Mouse (Mus musculus) c-Kit-positive CD71-negative TER-119-negative erythroid progenitor cells, embryonic 14.5 days (primary cell): ENCODE data around the gene Lhx5.

Experiments
- DNase-seq: peaks from one replicate; pipeline ENCODE4 v3.0.0-alpha.2; 2013; ENCODE audit warnings: low read depth

Gene Lhx5

GRCm38 (mm10) chr5:120431649-120432485 is at the start of gene Lhx5:
Gene Lhx5 (plus strand): TSS chr5:120431699.
- DNase-seq, result no peak

DNA sequence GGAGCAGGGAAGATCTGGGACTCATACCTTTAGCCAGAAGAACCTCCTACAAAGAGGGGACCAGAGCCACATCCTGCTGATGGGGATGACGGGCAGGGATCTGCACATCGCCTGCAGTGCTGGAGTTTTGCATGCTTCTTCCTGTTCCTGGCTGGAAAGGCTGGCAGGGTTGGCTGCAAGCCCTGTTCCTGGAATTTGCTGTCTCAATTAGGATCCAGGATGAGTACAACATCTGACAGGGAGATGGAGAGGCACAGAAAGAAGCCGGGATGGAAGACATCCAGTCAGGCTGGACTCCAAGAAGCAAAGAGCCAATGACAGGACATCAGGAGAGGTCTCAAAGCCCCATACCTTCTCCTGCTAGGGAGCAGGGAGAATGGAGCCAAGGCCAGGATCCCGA is 45.1 kb upstream of the Lhx5 start:
- DNase-seq, result no peak

- no peak for DNase-seq
Measured at GRCm38 (mm10) chr5:120388765-120389164, 42.7 kb upstream of the Lhx5 start.

- no peak for DNase-seq
Measured at GRCm38 (mm10) chr5:120389973-120390372, 41.5 kb upstream of the Lhx5 start.

GRCm38 (mm10) chr5:120393871-120394667 is 37.4 kb upstream of the Lhx5 start:
- DNase-seq, result no peak

GRCm38 (mm10) chr5:120397988-120398387 is 33.5 kb upstream of the Lhx5 start:
- no peak for DNase-seq

GRCm38 (mm10) chr5:120404831-120405591 is 26.5 kb upstream of the Lhx5 start:
- DNase-seq, result no peak

- DNase-seq, result no peak
Measured at GRCm38 (mm10) chr5:120408933-120409332, 22.6 kb upstream of the Lhx5 start.

DNA sequence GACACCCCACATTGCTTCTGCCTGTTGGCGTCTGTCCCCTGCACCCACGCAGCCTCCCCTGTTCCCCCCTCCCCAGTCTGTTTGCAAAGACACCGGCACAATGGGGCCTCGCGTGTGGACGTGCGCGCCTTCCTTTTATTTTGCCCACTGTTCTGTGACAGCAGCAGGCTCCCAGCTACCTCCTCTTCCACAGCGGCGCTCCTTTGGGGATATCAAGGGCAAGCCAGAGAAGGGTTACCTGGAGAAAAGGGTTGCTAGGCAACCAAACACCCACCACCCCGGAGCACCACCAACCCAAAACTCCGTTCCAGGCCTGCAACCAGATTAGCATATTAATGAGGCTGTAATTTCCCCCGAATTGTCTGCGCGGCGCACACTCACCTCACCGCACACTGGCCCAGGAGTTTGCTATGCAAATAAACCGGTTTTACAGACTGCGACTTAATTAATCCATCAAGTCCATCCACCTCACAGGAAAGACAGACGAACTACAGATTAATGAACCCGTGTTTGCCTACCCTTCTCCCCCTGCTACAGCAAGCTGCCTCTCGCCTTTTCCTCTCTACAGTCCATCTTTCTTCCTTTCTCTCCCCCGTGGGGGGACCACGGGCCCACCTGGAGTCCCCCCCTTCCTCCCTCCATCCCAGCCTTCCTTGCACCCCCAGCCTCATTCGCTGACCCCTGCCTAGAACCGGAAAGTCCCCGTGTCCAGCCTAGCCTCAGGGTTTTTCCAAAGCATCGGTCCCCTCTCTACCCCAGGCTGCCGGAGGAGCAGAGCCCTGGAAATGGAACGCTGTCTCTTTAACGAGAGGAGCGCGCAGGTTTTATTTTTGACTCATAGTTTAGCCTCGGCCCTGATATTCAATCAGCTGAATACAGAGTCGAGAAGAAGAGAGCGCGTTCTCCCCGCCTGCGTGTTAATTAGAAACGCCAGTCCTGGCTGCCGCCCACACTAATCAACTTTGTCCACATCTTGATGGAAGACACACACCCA is 21.8 kb upstream of the Lhx5 start:
- DNase-seq, result no peak

DNA sequence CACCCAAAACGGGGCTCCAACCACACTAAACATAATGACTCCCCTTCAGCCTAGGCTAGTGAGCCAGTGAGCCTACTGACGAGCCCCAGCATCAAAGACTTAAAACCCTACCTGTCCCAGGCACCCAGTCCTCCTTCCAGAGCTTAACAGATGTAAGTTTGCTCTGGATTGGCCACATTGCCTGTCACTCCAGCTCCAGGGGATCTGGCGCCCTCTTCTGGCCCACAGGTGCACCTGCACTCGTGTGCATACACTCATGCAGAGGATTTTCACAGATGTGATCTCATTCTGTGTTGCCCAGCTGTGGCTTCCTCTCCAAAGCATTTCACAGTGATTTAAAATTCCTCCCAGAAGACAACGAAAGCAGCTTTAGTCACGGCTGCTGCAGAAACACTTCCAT is 18.1 kb upstream of the Lhx5 start:
- DNase-seq, result no peak

GRCm38 (mm10) chr5:120420106-120420505 is 11.4 kb upstream of the Lhx5 start:
- no peak for DNase-seq

DNA sequence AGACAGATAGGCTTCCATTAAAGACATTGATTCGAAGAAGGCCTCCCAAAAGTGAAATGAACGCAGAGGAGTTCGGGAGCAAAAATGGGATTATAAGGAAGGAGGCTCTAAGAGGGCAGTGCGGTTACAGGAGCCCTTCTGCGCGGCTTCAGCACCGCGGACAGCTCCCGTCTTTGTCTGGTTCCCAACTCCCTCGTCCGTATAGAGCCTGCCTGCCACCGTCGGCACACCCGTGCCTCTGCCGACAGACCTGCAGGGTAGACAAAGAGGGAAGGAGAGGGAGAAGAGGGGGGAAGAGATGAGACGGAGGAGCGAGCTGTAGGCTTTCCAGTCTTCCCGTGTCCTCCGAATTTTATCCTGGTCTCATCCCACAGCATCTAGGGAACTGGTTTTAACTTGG is 7.5 kb upstream of the Lhx5 start:
- DNase-seq, result peak; percentile 65

DNA sequence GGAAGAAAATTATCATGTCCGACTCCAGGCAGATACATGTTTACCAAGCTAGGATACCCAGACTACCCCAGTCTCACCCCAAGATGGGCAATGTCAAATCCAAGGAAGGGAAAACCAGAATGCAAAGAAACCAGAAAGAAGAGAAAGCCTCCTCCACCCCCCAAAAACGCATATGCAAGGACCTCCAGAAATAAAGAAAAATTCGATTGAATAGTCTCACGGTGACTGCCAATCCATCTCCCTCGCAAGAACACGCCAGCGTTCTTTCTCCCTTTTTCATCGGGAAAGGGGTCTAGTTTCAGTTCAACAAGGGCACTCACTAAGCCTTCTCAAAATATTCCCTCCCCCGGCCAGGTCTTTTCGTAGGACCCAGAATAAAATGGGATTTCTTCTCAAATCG is 6.8 kb upstream of the Lhx5 start:
- no peak for DNase-seq

- DNase-seq, result no peak
Measured at GRCm38 (mm10) chr5:120425711-120426110, 5.8 kb upstream of the Lhx5 start.

- DNase-seq, result no peak
Measured at GRCm38 (mm10) chr5:120426572-120426971, 4.9 kb upstream of the Lhx5 start.

DNA sequence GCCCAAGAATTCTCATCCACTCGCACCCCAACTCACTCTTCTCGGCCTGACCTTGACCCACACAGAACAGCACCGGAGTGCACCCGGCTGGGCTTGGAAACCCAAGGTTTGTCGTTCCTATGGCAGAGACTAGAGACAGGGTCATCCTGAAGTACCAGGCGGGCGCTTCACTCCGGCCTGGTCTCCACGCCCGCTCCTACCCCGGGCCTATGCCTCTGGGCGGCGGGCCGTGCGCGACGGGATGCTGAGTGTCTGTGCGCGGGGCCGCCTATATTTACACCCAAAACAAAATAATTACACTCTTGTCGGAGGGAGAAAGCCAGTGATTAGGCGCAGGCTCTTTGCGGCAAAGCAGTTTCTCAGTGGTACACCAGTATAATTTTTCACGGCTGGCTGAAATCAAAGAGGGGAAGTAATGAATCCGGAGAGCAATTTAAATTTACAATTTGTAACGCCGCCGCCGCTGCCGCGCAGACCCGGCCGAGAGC is 4.0 kb upstream of the Lhx5 start:
- DNase-seq, result no peak

DNA sequence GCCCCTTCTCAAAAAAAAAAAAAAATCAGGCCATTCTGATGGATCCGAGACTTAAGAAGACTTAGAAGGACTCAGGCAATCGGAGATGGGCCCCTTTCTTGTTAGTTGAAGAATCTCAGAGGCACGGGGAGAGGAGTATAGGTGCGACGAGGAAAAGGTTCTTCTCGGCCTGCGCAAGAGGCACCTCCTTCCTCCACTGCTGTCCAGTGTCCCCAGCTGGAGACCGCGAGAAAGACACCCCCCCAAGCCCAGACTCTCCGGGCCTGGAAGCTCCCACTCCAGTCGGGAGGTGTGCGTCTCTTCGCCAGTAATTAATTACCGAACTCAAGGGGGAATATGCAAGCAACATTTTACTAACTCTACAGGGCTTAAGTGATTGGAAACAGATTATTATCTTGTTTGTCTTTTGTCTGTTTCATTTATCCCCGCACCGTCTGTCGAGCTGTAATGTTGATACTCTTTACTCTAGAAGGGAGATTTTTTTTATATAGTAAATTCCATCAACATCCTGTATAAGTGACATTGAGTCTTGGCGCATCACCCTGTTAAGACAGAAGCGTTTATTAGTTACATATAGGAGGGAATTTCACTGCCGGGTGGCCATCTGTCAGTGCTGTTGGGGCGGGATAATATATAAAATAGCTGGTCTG is 3.2 kb upstream of the Lhx5 start:
- DNase-seq, result no peak

DNA sequence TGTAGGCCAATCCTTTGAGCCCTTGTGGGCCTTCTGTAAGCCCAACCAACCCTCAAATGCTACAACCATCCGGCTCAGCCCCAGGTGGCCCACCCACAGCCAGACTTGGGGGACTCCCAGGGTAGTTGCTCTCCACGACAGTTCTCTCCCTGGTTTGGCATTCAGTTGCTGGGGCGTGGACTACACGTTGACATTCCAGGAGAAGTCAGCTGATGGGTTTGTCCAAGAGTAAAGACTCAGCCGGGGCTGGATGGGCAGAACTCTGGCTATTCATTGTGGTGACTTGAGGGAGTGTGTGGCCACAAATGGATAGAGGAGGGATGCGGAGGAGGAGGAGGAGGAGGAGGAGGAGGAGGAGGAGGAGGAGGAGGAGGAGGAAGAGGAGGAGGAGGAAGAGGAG is 2.5 kb upstream of the Lhx5 start:
- DNase-seq, result no peak

DNA sequence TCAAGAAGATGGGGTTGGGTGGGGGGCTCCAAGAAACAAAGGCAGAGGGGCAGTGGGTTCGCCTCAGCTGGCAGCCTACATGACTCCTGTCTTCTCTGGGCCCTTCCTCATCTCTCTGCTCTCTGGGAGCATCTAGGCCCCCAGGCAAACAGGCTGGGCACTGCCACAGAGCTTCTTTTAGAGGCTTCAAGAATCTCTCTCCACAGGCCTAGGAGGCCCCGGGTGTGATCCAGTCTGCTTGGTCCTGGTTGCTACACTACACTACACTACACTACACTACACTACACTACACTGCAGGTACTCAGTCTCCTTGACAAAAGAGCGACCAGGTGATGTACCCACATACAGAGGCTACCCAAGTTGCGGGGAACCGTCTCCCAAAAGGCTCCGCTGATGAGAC is 1.8 kb upstream of the Lhx5 start:
- no peak for DNase-seq

DNA sequence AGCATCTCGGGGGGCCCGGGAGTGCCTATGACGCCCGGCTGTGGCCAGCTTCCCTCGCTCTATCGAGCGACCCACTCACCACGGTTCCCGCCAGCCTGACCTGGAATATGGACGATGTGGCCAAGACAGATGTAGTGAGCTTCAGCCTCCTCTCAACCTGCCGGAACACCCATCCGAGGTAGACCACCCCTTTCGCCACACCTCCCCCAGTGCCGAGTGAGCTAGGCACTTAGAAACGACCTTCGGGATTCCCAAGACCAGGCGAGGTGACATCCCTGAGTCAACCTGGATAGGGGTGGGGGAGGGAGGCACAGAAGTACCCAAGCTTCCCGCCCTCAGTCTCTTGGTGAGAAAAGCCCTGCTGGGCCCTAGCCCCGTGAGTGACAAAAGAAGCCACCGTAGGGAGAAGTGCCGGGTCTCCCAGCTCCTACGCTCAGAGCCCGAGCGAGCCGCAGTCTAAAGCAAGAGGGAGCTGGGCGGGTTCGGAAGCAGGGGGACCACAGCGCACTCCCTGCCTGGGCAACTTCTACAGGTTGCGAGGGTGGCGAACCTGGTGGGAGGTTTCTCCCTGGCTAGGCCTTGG is 407 bp upstream of the Lhx5 start:
- no peak for DNase-seq
